33 mouse cellular contexts compared by ENCODE assay signal in genomic region chr5:33976267-33976666, GRCm38 (mm10). TPM values are rescaled to one million over a fixed set of nuclear protein-coding genes. Genes with fewer than 3 reads are reported as not detected.
"Had no signal": no experiment of that assay in that cellular context is flagged by ENCODE, and none has a peak within 500 bp of the region (broad histone marks: within the 10 kb centered on the region; RNA-seq: fewer than 3 reads in every experiment).

No protein-coding gene starts in this region.

- H3K4me2 ChIP-seq: limb, embryonic 12.5 days; limb, embryonic 13.5 days; limb, embryonic 15.5 days; liver, embryonic 11.5 days; liver, embryonic 12.5 days; liver, embryonic 13.5 days; liver, embryonic 15.5 days; lung, embryonic 14.5 days; lung, embryonic 15.5 days; midbrain, embryonic 11.5 days; midbrain, embryonic 12.5 days; midbrain, embryonic 13.5 days; midbrain, embryonic 15.5 days had no signal

- H3K9me3 ChIP-seq: limb, embryonic 10.5 days; limb, embryonic 12.5 days; limb, embryonic 13.5 days; limb, embryonic 15.5 days; liver, embryonic 12.5 days; liver, embryonic 13.5 days; liver, embryonic 15.5 days; lung, embryonic 15.5 days; midbrain, embryonic 10.5 days; midbrain, embryonic 12.5 days; midbrain, embryonic 13.5 days; midbrain, embryonic 15.5 days had no signal

- H3K36me3 ChIP-seq: limb, embryonic 12.5 days; liver, embryonic 12.5 days; liver, embryonic 13.5 days; liver, embryonic 15.5 days; lung, embryonic 15.5 days; midbrain, embryonic 15.5 days had no signal

- H3K4me3 ChIP-seq: limb, embryonic 10.5 days; limb, embryonic 12.5 days; limb, embryonic 13.5 days; limb, embryonic 15.5 days; liver, embryonic 12.5 days; liver, embryonic 13.5 days; liver, embryonic 15.5 days; lung, embryonic 15.5 days; megakaryocyte, embryonic 14.5 days; midbrain, embryonic 10.5 days; midbrain, embryonic 12.5 days; midbrain, embryonic 13.5 days; midbrain, embryonic 15.5 days; myocyte had no signal

- H3K4me1 ChIP-seq: limb, embryonic 10.5 days; limb, embryonic 12.5 days; limb, embryonic 13.5 days; limb, embryonic 15.5 days; liver, embryonic 12.5 days; liver, embryonic 13.5 days; liver, embryonic 15.5 days; lung, embryonic 15.5 days; midbrain, embryonic 10.5 days; midbrain, embryonic 12.5 days; midbrain, embryonic 15.5 days had no signal

- H3K27ac ChIP-seq: limb, embryonic 10.5 days; limb, embryonic 12.5 days; limb, embryonic 13.5 days; limb, embryonic 15.5 days; liver, embryonic 12.5 days; liver, embryonic 13.5 days; liver, embryonic 14.5 days; liver, embryonic 15.5 days; lung, embryonic 15.5 days; macrophage; midbrain, embryonic 10.5 days; midbrain, embryonic 12.5 days; midbrain, embryonic 13.5 days; midbrain, embryonic 15.5 days had no signal

- H3K9ac ChIP-seq: limb, embryonic 12.5 days; limb, embryonic 13.5 days; limb, embryonic 15.5 days; liver, embryonic 12.5 days; liver, embryonic 13.5 days; liver, embryonic 14.5 days; liver, embryonic 15.5 days; liver, postnatal 0 days; lung, embryonic 14.5 days; lung, embryonic 15.5 days; midbrain, embryonic 12.5 days; midbrain, embryonic 13.5 days; midbrain, embryonic 15.5 days had no signal

- H3K27me3 ChIP-seq: limb, embryonic 12.5 days; limb, embryonic 13.5 days; limb, embryonic 15.5 days; lung, embryonic 15.5 days; midbrain, embryonic 12.5 days; midbrain, embryonic 13.5 days; midbrain, embryonic 15.5 days had no signal

- DNase-seq: left cerebral cortex, postnatal 4 days; liver; liver, embryonic 13.5 days; liver, postnatal 0 days; lung, adult 18-20 months; lung, adult 2 months; lung, embryonic 14.5 days; lung, postnatal 10 days; lung, postnatal 14 days; lung, postnatal 36 days; lung, postnatal 4 days; midbrain, embryonic 14.5 days had no signal

- ATAC-seq: liver, embryonic 12.5 days; liver, postnatal 0 days; lung, postnatal 0 days; midbrain, embryonic 13.5 days; midbrain, embryonic 15.5 days; midbrain, embryonic 16.5 days had no signal

RNA-seq across cellular contexts. Expression of gene Gm1673, which starts 7.0 kb away (rescaled TPM):
- total RNA-seq: megakaryocyte-erythroid progenitor cell, adult 5-6 weeks; monocyte, adult 5-6 weeks had no signal

RNA-seq across cellular contexts. Expression of gene Nat8l, which starts 19.5 kb away (rescaled TPM):
- total RNA-seq: megakaryocyte-erythroid progenitor cell, adult 5-6 weeks had no signal
